Mouse (Mus musculus): ENCODE results near the gene Olfr1336. TPM values are rescaled to one million over a fixed set of nuclear protein-coding genes. Genes with fewer than 3 reads are reported as not detected.

Gene Olfr1336
- polyA plus RNA-seq, 1 experiment from 2014 or later = not detected

GRCm38 (mm10) chr7:6486841-6487240 is 30.9 kb downstream of the Olfr1336 start, which contains the start of gene Olfr5:
Gene Olfr5 (minus strand): TSS chr7:6486941.
- Histone ChIP-seq H3K9me3 (peaks cover 41% of the 10 kb centered on the region), H3K27me3 (ENCODE audit: poor library complexity, severe bottlenecking) (no peaks in the 10 kb centered on the region), H3K4me3 (no peak within 1 kb of the TSS), H3K4me1 (no peaks in the 10 kb centered on the region), H3K36me3 (replicated peaks) (no peaks in the 10 kb centered on the region), H3K27ac (no peak within 1 kb of the TSS)
- WGBS = 46% methylated on average over 2 of the region's 2 CpGs
- no peak for DNase-seq (ENCODE audit: extremely low spot score, low spot score)

GRCm38 (mm10) chr7:6499655-6500054 is 43.7 kb downstream of the Olfr1336 start, which contains the start of gene Olfr1347:
Gene Olfr1347 (minus strand): TSS chr7:6499755.
- no peak for DNase-seq (ENCODE audit: extremely low spot score, low spot score)
- H3K9me3 ChIP-seq = peaks cover 36% of the 10 kb centered on the region
- 58% methylated on average over 1 of the region's 1 CpGs for WGBS
- H3K27me3 ChIP-seq (ENCODE audit: poor library complexity, severe bottlenecking) = no peaks in the 10 kb centered on the region
- H3K4me1 ChIP-seq = no peaks in the 10 kb centered on the region
- no peak within 1 kb of the TSS for H3K4me3 ChIP-seq
- no peaks in the 10 kb centered on the region for H3K36me3 ChIP-seq (replicated peaks)
- H3K27ac ChIP-seq = no peak within 1 kb of the TSS

- WGBS = 100% methylated on average over 1 of the region's 1 CpGs
- Histone ChIP-seq H3K4me3 (no peak within 1 kb of the TSS), H3K4me1 (no peaks in the 10 kb centered on the region), H3K9me3 (peaks cover 32% of the 10 kb centered on the region; the same call in 1 of the 2 replicates), H3K36me3 (replicated peaks) (no peaks in the 10 kb centered on the region), H3K27ac (no peak within 1 kb of the TSS), H3K27me3 (ENCODE audit: poor library complexity, severe bottlenecking) (no peaks in the 10 kb centered on the region)
- no peak for DNase-seq (ENCODE audit: extremely low spot score, low spot score)
Measured at GRCm38 (mm10) chr7:6508648-6509047, 52.7 kb downstream of the Olfr1336 start, which contains the start of gene Olfr1348. Gene Olfr1348 (minus strand): TSS chr7:6508748.

Other genes starting within 250 kb of the Olfr1336 start
- gene Zscan5b, start 233.9 kb upstream of the Olfr1336 start, polyA plus RNA-seq (2016; fragmentation: Nextera tagmentation; extraction: Ambion mirVana) = not detected in 2 replicates
- gene Epp13, start 203.5 kb upstream of the Olfr1336 start, polyA plus RNA-seq (2016; fragmentation: Nextera tagmentation; extraction: Ambion mirVana) = not detected in 2 replicates
- 6.3 and 6.6 TPM in 2 replicates for gene Zfp667, start 169.6 kb upstream of the Olfr1336 start, polyA plus RNA-seq (2016; fragmentation: Nextera tagmentation; extraction: Ambion mirVana)
- 6.0 and 6.8 TPM in 2 replicates for gene Zfp583, start 124.9 kb upstream of the Olfr1336 start, polyA plus RNA-seq (2016; fragmentation: Nextera tagmentation; extraction: Ambion mirVana)
- gene Gm3854, start 112.4 kb upstream of the Olfr1336 start, polyA plus RNA-seq (2016; fragmentation: Nextera tagmentation; extraction: Ambion mirVana) = 2.7 and 3.4 TPM in 2 replicates
- 1.9 and 2.1 TPM in 2 replicates for gene Zfp78, start 92.9 kb upstream of the Olfr1336 start, polyA plus RNA-seq (2016; fragmentation: Nextera tagmentation; extraction: Ambion mirVana)
- 9.3 and 10.9 TPM in 2 replicates for gene Zfp28, start 72.9 kb upstream of the Olfr1336 start, polyA plus RNA-seq (2016; fragmentation: Nextera tagmentation; extraction: Ambion mirVana)
- gene Smim17, start 57.5 kb upstream of the Olfr1336 start, polyA plus RNA-seq (2016; fragmentation: Nextera tagmentation; extraction: Ambion mirVana) = 0.34 and 0.90 TPM in 2 replicates
- not detected in 2 replicates for gene Gm20715, start 45.9 kb upstream of the Olfr1336 start, polyA plus RNA-seq (2016; fragmentation: Nextera tagmentation; extraction: Ambion mirVana)
- not detected in 2 replicates for gene Olfr1344, start 17.5 kb upstream of the Olfr1336 start, polyA plus RNA-seq (2016; fragmentation: Nextera tagmentation; extraction: Ambion mirVana)
- gene Olfr1346, start 10.9 kb downstream of the Olfr1336 start, polyA plus RNA-seq (2016; fragmentation: Nextera tagmentation; extraction: Ambion mirVana) = not detected in 2 replicates
- not detected in 2 replicates for gene Olfr5, start 30.8 kb downstream of the Olfr1336 start, polyA plus RNA-seq (2016; fragmentation: Nextera tagmentation; extraction: Ambion mirVana)
- gene Olfr1347, start 43.6 kb downstream of the Olfr1336 start, polyA plus RNA-seq (2016; fragmentation: Nextera tagmentation; extraction: Ambion mirVana) = not detected in 2 replicates
- not detected in 2 replicates for gene Olfr1348, start 52.6 kb downstream of the Olfr1336 start, polyA plus RNA-seq (2016; fragmentation: Nextera tagmentation; extraction: Ambion mirVana)
- gene Olfr1349, start 66.8 kb downstream of the Olfr1336 start, polyA plus RNA-seq (2016; fragmentation: Nextera tagmentation; extraction: Ambion mirVana) = 0.04 and 0.12 TPM in 2 replicates
- not detected in 2 replicates for gene Olfr1350, start 108.7 kb downstream of the Olfr1336 start, polyA plus RNA-seq (2016; fragmentation: Nextera tagmentation; extraction: Ambion mirVana)
- gene Zim1, start 240.3 kb downstream of the Olfr1336 start, polyA plus RNA-seq (2016; fragmentation: Nextera tagmentation; extraction: Ambion mirVana) = 0.12 and 0.39 TPM in 2 replicates